Mouse (Mus musculus) lung, postnatal 14 days (tissue): ENCODE data around the gene Ccdc120.
"Not testable (repeated sequence)": the region's sequence is repeated elsewhere in the genome, so short reads cannot be mapped to it uniquely, and the experiment has no call there.

Experiments used
- DNase-seq: peaks from one replicate; pipeline ENCODE4 v3.0.0; 2021

Gene Ccdc120

DNA sequence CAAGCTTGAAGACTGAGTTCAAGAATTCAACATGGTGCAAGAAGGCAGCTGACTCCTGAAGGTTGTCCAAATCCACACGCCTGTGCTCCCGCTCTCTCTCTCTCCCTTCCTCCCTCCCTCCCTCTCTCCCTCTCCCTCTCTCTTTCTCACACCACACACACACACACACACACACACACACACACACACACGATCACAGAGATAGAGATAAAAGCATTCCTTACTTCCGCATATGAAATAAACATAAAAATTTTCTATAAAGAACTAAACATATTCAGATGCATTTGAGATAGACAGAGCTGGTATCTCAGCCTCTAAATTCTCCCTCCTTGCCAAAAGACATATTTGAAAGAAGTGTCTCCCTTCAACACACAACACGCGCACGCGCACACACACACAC is 5.3 kb downstream of the Ccdc120 start:
- DNase-seq, result no peak

GRCm38 (mm10) chrX:7744940-7745339 is 5.8 kb downstream of the Ccdc120 start:
- no peak for DNase-seq

DNA sequence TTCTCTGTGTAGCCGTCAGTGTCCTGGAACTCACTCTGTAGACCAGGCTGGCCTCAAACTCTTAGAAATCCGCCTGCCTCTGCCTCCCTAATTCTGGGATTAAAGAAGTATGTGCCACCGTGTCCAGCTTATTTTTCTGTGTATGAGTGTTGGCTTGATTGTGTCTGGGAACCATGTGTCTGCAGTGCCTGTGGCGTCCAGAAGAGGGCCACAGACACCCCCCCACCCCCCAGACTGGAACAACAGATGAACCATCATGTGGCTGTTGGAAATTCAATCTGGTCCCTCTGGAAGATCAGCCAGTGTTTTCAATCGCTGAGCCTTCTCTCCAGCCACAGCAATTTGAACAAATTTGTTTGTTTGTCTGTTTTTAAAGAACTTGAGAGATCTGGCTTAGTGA is 7.2 kb downstream of the Ccdc120 start:
- DNase-seq, result no peak

- DNase-seq, result peak; percentile 20
These were observed 9.6 kb downstream of the Ccdc120 start for GRCm38 (mm10) chrX:7741103-7741502.

GRCm38 (mm10) chrX:7740082-7740819 is 10.5 kb downstream of the Ccdc120 start:
- DNase-seq, result peak; percentile 34

DNA sequence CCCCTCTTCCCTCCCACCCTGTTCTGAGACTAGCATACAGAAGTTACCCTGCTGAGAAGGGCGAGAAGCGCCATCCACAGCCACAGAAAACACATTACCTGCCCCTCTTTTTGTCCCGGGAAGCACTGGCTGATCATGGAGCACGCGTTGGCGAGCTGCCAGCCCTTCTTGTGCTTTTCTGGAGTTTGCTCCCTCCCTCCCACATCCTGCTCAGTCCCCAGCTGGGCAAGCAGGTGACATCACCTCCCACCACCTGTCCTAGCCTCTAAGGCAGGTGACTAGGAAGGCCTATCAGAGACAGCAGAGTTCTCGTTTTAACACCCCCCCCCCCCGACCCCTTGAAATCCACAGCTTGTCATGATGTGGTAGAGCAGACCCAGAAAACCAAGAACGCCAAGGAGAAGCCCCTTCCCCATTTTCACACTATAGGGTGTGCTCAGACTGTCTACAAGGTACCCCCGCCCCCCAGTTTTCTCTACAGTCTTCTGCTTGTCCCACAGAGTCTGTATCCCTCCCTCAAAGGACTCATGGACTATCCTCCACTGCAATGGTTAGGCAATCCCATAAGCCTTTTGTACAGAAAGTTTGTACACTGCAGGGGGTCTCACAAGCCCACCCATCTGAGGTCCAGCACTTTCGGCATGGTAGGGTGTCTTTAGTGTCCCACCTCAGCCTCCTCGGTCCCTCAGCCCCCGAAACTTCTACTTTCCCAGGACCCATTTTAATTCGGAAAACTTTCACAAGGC is 11.2 kb downstream of the Ccdc120 start:
- DNase-seq, result peak; percentile 51

GRCm38 (mm10) chrX:7733571-7734156 is 17.0 kb downstream of the Ccdc120 start:
- DNase-seq, result peak; percentile 80

GRCm38 (mm10) chrX:7728922-7729265 is 21.8 kb downstream of the Ccdc120 start:
- DNase-seq, result no peak

DNA sequence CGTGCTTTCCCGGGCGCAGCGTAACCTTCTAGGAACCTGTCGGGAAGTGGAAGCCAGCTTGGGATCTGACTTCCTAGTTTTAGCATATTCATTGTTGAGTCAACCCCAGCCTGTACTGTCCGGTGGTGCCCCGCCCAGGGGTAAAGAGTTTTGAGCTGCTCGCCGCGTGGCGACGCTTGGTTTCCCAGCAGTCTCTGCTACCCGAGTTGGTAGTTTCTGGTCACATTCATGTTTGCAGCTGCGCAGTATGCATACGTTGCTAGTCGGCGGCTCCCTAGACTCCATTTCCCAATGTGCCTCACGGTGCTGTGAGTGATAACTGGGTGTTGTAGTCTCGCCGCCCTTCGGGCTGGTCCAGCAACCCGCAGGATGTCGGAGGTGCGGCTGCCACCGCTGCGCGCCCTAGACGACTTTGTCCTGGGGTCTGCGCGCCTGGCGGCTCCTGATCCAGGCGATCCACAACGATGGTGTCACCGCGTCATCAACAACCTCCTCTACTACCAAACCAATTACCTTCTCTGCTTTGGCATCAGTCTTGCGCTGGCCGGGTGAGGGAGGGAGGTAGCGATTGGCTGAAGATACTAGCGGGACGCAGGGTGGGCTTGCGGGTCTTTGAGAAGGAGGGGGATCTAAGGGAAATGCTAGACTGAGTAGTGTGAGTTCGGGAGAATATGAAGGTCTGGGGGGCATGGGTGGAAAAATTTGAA is 22.3 kb downstream of the Ccdc120 start, which contains the start of gene Praf2:
Gene Praf2 (plus strand): TSS at position 225 of the 707 bp plus-strand sequence.
- DNase-seq, result peak; percentile 72

DNA sequence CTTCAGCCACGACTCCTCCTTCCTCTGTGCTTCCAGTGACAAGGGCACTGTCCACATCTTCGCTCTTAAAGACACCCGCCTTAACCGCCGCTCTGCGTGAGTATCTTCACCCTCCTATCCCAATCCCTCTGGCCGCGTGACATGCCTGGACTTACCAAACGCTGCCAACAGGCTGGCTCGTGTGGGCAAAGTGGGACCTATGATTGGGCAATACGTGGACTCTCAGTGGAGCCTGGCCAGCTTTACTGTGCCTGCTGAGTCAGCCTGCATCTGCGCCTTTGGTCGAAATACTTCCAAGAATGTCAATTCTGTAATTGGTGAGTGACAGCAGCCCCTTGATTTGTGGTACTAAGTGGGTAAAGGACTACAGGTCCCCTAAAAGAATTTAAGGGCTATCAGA is 23.5 kb downstream of the Ccdc120 start:
- no peak for DNase-seq

DNA sequence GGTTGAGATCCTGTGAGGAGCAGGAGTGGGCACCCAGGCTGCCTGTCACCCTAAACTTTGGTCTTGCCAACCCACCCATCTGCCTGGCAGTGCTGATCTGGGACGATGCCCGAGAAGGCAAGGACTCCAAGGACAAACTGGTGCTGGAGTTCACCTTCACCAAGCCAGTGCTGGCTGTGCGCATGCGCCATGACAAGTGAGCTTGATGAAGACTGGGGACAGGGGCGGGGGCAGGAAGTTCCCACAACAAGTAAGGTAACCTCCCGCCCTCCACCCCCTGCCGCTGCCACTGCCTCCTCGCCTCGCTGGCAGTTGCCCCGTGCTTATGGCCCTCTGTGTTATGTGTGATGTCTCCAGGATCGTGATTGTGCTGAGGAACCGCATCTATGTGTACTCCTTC is 24.9 kb downstream of the Ccdc120 start:
- no peak for DNase-seq

- DNase-seq, result no peak
These were observed 26.6 kb downstream of the Ccdc120 start for GRCm38 (mm10) chrX:7724135-7724534.

GRCm38 (mm10) chrX:7722691-7723090 is 28.0 kb downstream of the Ccdc120 start:
- DNase-seq, result no peak

DNA sequence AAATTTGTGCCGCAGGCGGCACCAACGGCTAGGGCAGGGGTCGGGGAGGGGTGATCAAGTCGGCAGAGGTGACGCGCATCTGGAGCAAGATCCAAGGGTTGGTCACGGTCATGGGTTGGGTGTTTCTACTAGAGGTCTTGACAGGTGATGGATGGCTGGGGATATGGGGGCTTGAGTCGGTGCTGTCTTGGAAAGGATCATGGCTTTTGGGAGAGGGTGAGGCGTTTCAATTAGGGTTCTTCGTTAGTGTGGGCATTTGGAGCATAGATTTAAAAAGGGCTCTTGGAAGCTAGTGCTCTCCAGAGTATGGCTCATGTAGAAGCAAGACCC is 28.5 kb downstream of the Ccdc120 start:
- no peak for DNase-seq

- peak; percentile 70 for DNase-seq
These were observed 29.0 kb downstream of the Ccdc120 start, which contains the start of gene Gm45208 for GRCm38 (mm10) chrX:7721514-7722281. Gene Gm45208, plus strand, starts transcription at chrX:7722245.

DNA sequence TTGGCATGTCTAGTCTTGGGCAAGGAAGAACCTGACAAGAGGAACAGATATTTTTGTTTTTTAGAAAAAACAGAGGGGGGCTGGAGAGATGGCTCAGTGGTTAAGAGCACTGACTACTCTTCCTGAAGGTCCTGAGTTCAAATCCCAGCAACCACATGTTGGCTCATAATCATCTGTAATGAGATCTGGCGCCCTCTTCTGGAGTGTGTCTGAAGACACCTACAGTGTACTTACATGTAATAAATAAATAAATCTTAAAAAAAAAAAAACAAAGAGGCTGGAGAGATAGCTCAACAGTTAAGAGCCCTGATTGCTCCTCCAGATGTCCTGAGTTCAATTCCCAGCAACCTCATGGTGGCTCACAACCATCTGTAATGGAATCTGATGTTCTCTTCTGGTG is 34.6 kb downstream of the Ccdc120 start:
- not testable (repeated sequence) for DNase-seq

- peak; percentile 92 for DNase-seq
These were observed 36.4 kb downstream of the Ccdc120 start, which contains the start of gene Wdr45 for GRCm38 (mm10) chrX:7714135-7714899. Gene Wdr45, plus strand, starts transcription at chrX:7714333.

GRCm38 (mm10) chrX:7713764-7714134 is 37.0 kb downstream of the Ccdc120 start:
- not testable (repeated sequence) for DNase-seq

GRCm38 (mm10) chrX:7696954-7697381 is 53.7 kb downstream of the Ccdc120 start, which contains the start of gene Gpkow:
Gene Gpkow, plus strand, starts transcription at chrX:7697131.
- DNase-seq, result peak; percentile 77

DNA sequence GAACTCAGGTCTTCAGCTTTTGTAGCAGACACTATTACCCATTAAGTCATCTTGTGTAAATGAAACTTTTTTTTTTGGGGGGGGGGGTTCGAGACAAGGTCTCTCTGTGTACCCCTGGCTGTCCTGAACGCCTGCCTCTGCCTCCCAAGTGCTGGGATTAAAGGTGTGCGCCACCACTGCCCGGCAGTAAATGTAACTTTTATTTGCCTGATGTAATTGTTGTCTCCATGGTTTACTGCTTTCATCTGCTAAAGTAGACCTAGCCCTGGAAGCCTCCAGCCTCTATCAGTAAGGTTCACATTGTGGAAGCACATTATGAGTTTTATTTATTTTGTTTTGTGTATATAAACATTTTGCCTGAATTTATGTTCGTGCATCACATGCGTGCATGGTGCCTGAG is 54.2 kb downstream of the Ccdc120 start:
- no peak for DNase-seq

DNA sequence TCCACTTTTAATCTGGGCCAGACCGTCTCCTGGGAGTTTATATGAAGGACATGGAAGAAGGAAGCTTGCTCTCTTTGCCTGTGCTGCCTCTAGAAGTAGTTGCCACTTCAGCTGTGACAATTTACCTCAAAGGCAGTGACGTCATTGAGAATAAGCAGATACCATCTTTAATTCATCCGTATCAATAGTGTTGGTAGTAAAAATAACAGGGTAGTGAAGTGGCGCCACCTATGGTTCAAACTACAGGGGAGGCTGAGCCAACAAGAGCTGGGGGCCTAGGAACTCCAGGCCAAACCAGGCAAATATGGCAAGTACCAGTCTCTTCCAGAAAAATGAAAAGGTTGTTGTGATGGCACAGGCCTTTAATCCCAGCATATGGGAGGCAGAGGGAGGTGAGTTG is 57.8 kb downstream of the Ccdc120 start:
- peak; percentile 57 for DNase-seq

DNA sequence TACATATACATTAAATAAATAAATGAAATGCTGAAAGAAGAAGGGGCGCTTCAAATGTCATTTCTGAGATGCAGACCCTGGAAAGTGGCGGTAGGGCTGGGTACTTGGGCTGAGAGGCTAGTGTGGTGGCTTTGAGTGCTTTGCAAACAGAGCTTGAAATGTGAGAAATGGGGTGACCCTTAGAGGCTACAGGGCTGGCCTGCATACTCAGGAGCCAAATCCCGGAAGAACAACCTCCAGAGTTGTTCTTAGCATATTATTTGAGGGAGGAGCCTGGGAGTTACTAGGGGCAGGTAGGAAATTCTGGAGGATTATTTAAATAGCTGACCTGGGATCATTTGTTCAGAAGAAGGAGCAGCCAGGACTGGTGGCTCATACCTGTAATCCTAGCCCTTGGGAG is 60.2 kb downstream of the Ccdc120 start:
- no peak for DNase-seq
